Mouse (Mus musculus): ENCODE data around the gene Setdb1.

The Setdb1 gene

DNA sequence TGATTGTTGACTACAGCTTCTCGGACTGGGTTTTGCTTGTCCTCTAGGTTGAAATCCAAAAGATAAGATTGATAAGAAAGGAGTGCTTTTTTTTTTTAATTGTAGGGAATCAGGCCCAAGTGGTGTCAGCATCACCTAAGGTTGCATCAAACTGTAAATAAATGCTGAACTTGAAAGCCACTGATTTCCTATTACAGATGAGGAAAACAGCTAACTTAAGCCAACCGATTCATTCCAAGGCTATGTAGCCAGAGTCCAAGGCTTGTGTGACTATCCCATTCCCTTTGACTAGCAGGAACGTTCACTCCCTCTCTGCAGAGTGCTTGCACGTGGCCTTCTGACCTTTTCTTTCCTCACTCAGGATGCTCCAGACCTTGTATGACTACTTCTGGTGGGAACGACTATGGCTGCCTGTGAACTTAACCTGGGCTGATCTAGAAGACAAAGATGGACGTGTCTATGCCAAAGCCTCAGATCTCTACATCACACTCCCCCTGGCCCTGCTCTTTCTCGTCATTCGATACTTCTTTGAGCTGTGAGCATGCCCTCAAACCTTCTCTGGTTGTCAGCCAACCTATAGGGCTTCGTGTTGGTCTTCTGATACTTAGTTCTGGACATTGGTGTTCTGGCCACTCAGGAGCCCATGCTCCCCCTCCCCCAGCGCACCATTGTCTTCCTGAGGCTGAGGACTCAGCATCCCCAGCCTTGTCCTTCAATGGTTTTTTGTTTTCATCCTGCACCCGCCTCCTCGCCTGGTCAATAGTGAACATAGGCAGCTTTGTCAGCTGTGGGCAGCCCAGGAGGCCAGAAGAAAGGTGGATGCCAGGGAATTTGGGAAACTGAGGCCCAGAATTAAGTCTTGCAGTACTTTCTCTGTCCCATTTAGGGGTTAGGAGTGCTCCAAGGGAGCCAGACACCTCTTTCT, 37.0 kb downstream of the Setdb1 start:
- in situ Hi-C loops (cut with MboI, MseI) = no loop called here

DNA sequence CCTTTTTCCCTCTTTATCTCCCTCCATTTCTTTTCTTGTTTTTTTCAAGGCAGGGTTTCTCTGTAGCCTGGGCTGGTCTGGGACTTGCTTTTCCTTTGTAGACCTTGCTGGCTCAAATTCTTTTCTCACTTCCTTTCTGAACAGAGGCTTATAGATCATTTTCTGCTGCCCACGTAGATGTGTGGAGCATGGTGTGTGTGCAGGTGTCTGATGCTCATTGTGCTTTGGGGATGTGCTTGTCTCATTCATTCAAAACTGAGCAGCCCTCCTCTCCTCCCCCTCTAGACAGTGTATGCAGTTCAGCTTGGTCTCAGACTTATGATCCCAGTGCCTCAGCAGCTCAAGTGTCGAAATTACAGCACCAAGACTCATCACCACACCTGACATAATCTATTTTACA, 37.9 kb downstream of the Setdb1 start:
- in situ Hi-C loops (cut with MboI, MseI) = no loop called here

DNA sequence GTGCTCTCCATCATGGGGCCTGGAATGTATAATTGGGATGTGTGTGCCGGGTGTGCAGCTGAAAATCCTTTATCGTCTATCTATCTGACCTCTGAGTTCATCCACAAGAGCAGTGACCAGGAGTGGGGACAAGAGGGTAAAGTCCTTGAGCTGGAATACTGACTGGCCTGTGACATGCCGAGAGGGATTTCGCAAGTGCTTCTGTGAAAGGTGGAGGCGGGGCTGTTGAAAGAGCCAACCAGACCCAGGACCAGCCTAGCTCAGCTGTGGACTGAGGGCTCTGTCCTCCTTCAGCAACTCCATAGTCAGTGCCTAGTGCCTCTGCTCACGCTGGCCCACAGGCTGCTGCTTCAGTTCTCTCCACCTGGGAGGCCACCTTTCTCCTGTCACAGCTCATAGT, 38.5 kb downstream of the Setdb1 start:
- in situ Hi-C loops (cut with MboI, MseI) = no loop called here

DNA sequence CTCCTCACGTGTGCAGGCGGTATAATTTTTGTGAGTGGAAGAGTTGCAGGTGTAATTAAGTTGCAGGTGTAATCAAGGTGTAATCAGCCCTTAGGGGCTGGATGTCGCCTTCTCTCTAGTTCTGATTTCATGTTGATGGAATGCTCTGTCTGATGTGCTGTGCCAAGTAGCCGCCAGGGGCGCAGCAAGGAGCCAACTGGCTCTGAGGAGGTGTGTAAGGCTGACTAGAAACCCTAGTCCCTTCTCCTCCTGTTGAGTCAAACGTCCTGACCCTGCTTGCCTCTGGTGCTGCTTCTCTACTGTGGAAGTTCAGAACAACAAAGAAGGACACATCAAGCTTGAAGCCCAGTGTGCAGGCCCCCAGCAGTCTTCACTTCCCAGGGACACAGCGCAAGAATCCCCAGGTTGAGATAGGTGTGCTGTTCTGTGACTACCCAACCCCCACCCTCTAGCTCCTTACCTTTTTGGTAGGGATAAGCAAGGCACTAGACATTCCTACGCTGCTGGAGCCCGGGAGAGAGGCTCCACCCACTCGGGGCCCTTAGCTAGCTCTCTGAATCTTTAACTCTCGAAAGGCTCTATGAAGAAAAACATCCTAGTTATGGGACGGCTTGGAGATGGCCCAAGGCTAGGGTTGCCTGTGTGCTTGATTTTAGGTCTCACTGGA, 39.5 kb downstream of the Setdb1 start:
- in situ Hi-C loops (cut with MboI, MseI) = no loop called here

- in situ Hi-C loops (cut with MboI, MseI) = no loop called here
These were observed 41.0 kb downstream of the Setdb1 start for GRCm38 (mm10) chr3:95315844-95316550.

DNA sequence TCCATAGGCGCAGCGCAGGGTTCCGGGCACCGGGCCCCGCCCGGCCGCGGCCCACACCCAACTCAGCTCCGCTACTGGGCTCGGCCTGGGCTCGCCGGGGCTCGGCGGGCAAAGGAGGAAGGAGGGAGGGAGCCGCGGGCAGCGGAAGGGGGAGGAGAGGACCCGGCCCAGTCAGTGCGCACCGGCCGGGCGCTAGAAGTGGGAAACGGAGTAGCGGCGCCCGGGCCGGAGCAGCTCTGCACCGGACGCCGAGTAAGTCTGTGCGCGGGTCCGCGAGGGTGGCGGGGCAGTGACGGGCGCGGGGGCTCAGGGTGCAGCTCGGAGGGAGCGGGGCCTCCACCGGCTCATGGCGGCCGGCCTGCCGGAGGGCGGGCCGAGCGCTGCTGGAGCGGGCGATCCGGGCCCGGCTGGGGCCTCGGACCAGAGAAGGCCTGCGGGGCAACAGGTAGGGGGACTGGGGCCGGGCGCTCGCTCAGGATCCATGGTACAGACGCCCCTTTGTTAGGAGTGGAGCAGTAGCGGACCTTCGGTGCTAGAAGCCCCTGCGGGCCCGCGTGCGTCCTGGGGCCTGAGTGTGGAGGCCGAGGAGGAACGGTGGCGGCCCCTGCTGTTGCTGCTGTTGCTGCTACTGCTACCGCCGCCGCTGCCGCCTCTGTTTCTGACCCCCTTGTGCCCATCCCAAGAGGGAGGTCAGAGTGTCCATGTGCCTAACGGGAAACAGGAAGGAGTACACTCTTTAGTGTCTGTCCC, 41.7 kb downstream of the Setdb1 start:
- in situ Hi-C loops (cut with MboI, MseI) = no loop called here

DNA sequence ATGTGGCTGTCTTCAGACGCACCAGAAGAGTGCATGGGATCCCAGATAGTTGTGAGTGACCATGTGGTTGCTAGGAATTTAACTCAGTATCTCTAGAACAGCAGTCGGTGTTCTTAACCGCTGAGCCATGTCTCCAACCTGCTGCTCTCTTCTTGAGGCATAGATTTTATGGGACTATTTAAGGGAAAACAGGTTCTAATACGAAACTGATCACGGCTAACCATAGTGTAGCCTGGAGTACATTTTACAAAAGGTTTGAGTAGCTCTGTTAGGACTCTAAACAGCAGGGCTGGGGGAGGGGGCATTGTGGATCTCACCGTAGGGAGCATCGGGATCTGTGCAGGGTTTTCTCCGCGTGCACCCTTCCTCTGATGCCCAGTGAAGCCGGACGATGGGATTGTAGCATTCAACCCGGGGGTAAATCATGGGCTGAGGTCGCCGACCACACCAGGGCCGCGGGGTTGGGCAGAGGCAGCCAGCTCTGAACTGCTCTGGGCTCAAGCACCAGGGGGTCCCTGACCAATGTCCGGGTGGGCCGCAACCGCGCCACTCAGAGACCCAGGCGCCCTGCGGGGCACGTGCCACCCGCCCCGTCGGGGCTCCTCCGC, 42.4 kb downstream of the Setdb1 start, which contains the start of gene Cers2:
Gene Cers2 (plus strand): TSS at position 306 of the 608 bp plus-strand sequence.
- in situ Hi-C loops (cut with MboI, MseI) = no loop called here

DNA sequence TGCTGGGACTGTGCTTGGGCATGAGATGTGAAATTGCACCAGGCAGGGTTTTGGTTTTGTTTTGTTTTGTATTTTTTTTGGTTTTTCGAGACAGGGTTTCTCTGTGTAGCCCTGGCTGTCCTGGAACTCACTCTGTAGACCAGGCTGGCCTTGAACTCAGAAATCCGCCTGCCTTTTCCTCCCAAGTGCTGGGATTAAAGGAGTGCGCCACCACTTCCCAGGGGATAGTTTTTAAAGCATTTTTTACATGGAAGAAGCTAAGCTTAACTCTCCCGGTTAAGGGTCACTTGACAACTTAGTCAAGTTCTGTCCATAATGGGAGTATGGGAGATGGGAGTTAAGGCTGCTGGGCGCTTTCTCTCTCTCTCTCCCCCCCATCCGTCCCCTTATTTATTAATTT, 42.9 kb downstream of the Setdb1 start:
- in situ Hi-C loops (cut with MboI, MseI) = no loop called here

GRCm38 (mm10) chr3:95313476-95313875, 43.5 kb downstream of the Setdb1 start:
- in situ Hi-C loops (cut with MboI, MseI) = no loop called here

DNA sequence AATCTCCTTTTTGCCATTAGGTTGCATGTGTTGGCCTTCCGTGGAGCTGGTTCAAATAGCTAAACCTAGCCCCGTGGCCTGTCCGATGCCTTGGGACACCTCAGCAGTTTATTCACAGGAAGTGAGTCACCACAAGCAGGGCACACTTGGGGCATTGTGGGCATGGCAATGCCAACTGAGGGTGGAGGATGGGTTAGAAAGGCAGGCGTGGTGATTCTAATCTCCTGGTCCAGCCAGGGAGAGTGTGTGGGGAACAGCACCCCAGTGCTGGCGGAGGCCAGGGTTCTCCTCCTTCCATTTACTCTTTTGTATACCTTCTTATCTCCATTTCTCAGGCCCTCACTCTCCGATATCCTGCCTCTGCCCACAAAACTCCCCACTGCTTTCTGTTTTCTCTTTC, 44.4 kb downstream of the Setdb1 start:
- in situ Hi-C loops (cut with MboI, MseI) = no loop called here

- in situ Hi-C loops (cut with MboI, MseI) = no loop called here
These were observed 45.8 kb downstream of the Setdb1 start for GRCm38 (mm10) chr3:95310968-95311882.

GRCm38 (mm10) chr3:95310496-95310895, 46.5 kb downstream of the Setdb1 start:
- in situ Hi-C loops (cut with MboI, MseI) = no loop called here

DNA sequence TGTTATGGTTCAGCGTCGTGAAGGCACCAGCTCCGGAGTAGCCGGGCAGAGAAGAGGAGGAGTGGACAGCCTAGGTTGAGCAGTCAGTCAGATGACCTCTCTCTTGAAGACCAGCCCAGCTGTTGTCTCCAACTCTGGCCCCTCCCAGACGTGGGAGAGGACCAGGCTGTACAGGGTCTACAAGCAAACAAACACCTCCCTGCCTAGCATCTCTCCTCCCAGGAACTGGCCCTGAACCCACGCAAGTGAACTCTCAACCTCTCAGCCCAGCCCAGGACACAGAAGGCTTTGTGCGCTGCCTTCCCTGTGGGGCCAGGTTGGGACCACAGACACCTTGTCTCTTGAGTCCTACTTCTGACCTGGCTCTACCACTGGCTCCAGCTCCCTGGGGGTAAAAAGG, 49.9 kb downstream of the Setdb1 start, which contains the start of gene Anxa9:
Gene Anxa9 (minus strand): TSS at position 77 of the 400 bp plus-strand sequence.
- in situ Hi-C loops (cut with MboI, MseI) = no loop called here

DNA sequence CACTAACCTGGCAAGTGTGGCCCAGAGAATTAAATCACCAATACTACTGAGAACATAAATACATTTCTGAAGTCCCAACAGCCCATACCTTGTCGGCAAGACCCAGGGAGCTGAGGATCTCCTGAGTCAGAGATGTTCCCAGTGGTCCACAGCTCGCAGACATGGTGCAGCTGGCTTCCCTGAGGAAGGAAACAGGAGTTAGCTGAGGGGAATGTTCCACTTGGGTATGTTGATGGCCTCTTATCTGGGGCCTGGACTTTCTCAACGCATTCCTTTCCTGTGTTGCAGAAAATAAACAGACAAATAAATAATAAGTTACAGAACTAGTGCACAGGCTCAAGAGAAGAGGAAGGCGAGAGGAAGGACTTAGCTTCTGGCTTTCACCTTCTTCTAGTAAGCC, 50.8 kb downstream of the Setdb1 start:
- in situ Hi-C loops (cut with MboI, MseI) = no loop called here

- in situ Hi-C loops (cut with MboI, MseI) = no loop called here
These were observed 55.7 kb downstream of the Setdb1 start for GRCm38 (mm10) chr3:95301204-95301796.

DNA sequence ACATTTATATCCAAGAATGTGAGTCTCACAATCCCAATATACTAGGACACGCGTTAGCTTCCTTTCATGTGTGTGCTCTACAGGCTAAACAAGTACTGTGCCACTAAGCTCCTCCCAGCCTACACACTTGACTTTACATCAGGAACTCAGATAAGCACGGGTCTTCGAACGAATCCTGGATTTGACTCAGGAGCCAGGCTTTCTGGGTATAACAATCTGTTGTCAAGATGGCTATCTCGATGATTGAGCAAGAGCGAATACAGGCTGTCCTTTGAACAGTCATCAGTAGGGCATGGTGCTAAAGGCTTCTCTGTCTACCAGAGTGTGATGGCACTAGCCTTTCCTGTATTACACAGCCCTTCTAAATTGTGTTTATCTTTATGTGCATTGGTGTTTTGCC, 59.0 kb downstream of the Setdb1 start:
- in situ Hi-C loops (cut with MboI, MseI) = no loop called here

GRCm38 (mm10) chr3:95296103-95296469, 60.9 kb downstream of the Setdb1 start:
- in situ Hi-C loops (cut with MboI, MseI) = no loop called here

GRCm38 (mm10) chr3:95295321-95296102, 61.5 kb downstream of the Setdb1 start:
- in situ Hi-C loops (cut with MboI, MseI) = no loop called here

- in situ Hi-C loops (cut with MboI, MseI) = no loop called here
These were observed 62.3 kb downstream of the Setdb1 start for GRCm38 (mm10) chr3:95294718-95295117.

Measured in T-helper 1 cell (primary cell).